Mouse (Mus musculus) inflammation-experienced regulatory T-cells, adult 16 weeks (primary cell): ENCODE measurements around the gene Ift46. TPM values are rescaled to one million over a fixed set of nuclear protein-coding genes. Genes with fewer than 3 reads are reported as not detected.

Experiments used
- polyA plus RNA-seq: library from polyadenylated mRNA; unstranded; fragments of 100-300 nt; shearing (Covaris generic); gene quantifications from one replicate; pipeline ENCODE4 v1.2.1, GENCODE M21; 2017

Ift46 gene
- polyA plus RNA-seq, result 43.3 TPM

GRCm38 (mm10) chr9:44767101-44768028, at the start of gene Ift46, which contains the start of gene Arcn1:
Gene Ift46, plus strand, starts transcription at chr9:44767908.
Gene Arcn1, minus strand, starts transcription at chr9:44767845.

DNA sequence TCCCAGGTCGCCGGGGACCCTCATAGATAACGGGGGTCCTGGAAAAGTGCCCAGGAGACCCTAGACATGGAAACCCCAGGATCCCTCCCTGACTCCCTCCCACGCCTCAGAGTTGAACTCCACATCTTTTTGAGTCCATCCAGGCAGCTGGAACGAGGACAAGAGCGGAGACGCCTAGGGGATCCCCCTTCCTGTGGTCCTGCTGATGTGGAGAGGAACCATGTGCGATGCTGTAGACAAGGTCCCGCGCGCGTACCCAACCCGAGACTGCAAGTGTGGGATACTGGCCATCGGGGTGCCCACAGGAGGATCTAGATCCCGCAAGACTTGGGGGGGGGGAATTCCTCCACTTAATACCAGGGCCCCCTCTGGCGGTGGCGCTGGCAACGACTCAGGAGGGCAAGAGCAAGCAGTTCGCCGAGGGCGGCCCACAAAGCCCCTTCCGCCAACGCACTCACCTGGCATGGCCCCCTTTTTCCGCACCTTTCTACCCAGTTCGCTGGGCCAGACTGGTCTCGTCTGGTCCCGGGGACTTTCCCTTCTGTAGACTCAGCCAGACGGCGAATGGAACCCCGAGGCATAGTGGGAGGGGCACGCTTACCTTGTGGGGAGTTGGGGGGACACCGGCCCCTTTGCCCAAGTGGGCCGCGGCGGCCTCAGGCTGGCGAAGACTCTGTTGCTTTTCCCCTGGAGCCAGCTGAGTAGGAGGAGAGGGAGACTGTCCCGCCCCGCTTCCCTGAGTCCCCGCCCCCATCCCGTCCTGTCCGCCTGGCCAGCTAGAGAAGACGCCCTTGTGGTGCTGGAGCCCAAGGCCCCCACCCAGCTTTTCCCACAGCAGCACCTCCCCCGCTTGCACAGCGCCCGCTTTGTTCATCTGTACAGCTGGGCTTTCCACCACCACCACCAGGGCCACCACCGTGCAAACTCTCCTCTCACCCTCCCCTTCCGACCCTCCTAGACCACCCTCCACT, 32.9 kb upstream of the Ift46 start, which contains the start of gene Phldb1:
Gene Phldb1, minus strand, starts transcription at position 675 of the 971 bp plus-strand sequence.

GRCm38 (mm10) chr9:44799102-44799957, 31.6 kb downstream of the Ift46 start, which contains the start of gene Tmem25:
Gene Tmem25, minus strand, starts transcription at chr9:44799307.

GRCm38 (mm10) chr9:44802808-44803450, 35.2 kb downstream of the Ift46 start, which contains the start of gene Ttc36:
Gene Ttc36, minus strand, starts transcription at chr9:44803072.

Other genes starting within 250 kb of the Ift46 start
- 152 TPM for gene Cxcr5, start 206.0 kb upstream of the Ift46 start, polyA plus RNA-seq
- 49.9 TPM for gene Ddx6, start 163.0 kb upstream of the Ift46 start, polyA plus RNA-seq
- not detected for gene Treh, start 94.7 kb upstream of the Ift46 start, polyA plus RNA-seq
- 1.4 TPM for gene Phldb1, start 32.7 kb upstream of the Ift46 start, polyA plus RNA-seq
- gene Arcn1, start 63 bp upstream of the Ift46 start, polyA plus RNA-seq, result 157 TPM
- not detected for gene Tmem25, start 31.4 kb downstream of the Ift46 start, polyA plus RNA-seq
- not detected for gene Ttc36, start 35.2 kb downstream of the Ift46 start, polyA plus RNA-seq
- gene Kmt2a, start 113.4 kb downstream of the Ift46 start, polyA plus RNA-seq, result 40.8 TPM
- gene Atp5l, start 152.8 kb downstream of the Ift46 start, polyA plus RNA-seq, result 307 TPM
- 52.2 TPM for gene Ube4a, start 197.7 kb downstream of the Ift46 start, polyA plus RNA-seq
- 1,480 TPM for gene Cd3g, start 212.5 kb downstream of the Ift46 start, polyA plus RNA-seq
- 967 TPM for gene Cd3d, start 213.9 kb downstream of the Ift46 start, polyA plus RNA-seq
- gene Cd3e, start 241.7 kb downstream of the Ift46 start, polyA plus RNA-seq, result 1,516 TPM